Mouse (Mus musculus): ENCODE data around the gene Gngt2. TPM values are rescaled to one million over a fixed set of nuclear protein-coding genes. Genes with fewer than 3 reads are reported as not detected.

Gene Gngt2
- total and polyA plus RNA-seq, 3 experiments, result 10.2 to 24.4 (median 19.0) TPM

DNA sequence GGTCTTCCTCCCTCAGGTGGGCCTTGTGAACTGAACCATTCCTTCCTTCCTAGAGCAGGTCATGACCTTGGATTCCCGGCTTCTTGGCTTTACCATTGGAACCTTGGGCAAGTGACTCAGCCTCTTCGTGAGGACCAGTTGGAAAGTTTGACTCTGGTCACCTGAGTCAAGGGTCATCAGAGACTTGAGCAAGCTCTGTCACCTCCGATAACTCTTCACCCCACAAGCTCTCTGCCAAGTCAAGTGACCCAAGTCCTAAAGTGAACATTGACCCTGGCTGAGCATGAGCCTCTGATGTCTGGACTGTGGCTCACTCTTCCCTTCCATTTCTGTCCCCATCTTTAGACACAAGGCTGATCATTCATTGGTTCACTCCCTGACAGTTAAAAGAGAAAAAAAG lies 15.5 kb upstream of the Gngt2 start:
- Histone ChIP-seq H3K36me3 (ENCODE audit: control insufficient read depth, insufficient read depth, low read length) (no peaks in the 10 kb centered on the region), H3K4me1 (ENCODE audit: control insufficient read depth, insufficient read depth, low read length) (no peaks in the 10 kb centered on the region), H3K79me2 (replicated peaks; ENCODE audit: control insufficient read depth, insufficient read depth, low read length) (no peaks in the 10 kb centered on the region), H3K27ac (no peak overlapping the region), H3K9ac (ENCODE audit: low read depth, low read length) (no peak overlapping the region), H3K27me3 (ENCODE audit: control insufficient read depth, insufficient read depth, low read length) (no peaks in the 10 kb centered on the region), H3K4me3 (no peak overlapping the region)
- 94% methylated on average over 3 of the region's 3 CpGs for WGBS
- TF ChIP-seq EP300 (IDR thresholded peaks at IDR 0.05; ENCODE audit: insufficient read depth, low read depth, low read length) (no peak), POLR2A (IDR thresholded peaks at IDR 0.05; ENCODE audit: insufficient read depth, low read depth, low read length) (no peak), CTCF (IDR thresholded peaks at IDR 0.05) (no peak)
- no peak for DNase-seq
- intact Hi-C loops (cut with DNase I), result loop anchor here (5.0 kb wide), 1 partner anchor 134 kb away; no protein-coding TSS in a partner anchor

DNA sequence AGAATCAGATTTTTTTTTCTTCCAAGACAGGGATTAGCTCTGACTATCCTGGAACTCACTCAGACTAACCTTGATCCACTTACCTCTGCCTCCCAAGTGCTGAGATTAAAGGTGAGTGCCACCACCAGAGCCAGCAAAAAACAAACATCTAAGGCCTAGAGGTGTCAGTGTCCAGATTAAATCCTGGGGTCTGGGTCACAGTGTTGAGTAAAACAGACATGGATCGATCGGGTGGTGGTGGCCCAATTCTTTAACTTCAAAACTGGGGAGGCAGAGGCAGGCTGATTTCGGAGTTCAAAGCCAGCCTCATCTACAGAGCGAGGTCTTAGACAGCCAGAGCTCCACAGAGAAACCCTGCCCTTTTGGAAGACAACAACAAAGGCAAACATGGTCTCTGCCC lies 14.6 kb upstream of the Gngt2 start:
- Histone ChIP-seq H3K79me2 (replicated peaks; ENCODE audit: control insufficient read depth, insufficient read depth, low read length) (no peaks in the 10 kb centered on the region), H3K27me3 (ENCODE audit: control insufficient read depth, insufficient read depth, low read length) (no peaks in the 10 kb centered on the region), H3K27ac (no peak overlapping the region), H3K4me3 (no peak overlapping the region), H3K36me3 (ENCODE audit: control insufficient read depth, insufficient read depth, low read length) (no peaks in the 10 kb centered on the region), H3K9ac (ENCODE audit: low read depth, low read length) (no peak overlapping the region), H3K4me1 (ENCODE audit: control insufficient read depth, insufficient read depth, low read length) (peaks cover 7% of the 10 kb centered on the region)
- TF ChIP-seq CTCF (IDR thresholded peaks at IDR 0.05) (no peak), EP300 (IDR thresholded peaks at IDR 0.05; ENCODE audit: insufficient read depth, low read depth, low read length) (no peak), POLR2A (IDR thresholded peaks at IDR 0.05; ENCODE audit: insufficient read depth, low read depth, low read length) (no peak)
- no peak for DNase-seq
- intact Hi-C loops (cut with DNase I), result loop anchor here (5.0 kb wide), 1 partner anchor 135 kb away; no protein-coding TSS in a partner anchor
- WGBS, result 95% methylated on average over 4 of the region's 4 CpGs

DNA sequence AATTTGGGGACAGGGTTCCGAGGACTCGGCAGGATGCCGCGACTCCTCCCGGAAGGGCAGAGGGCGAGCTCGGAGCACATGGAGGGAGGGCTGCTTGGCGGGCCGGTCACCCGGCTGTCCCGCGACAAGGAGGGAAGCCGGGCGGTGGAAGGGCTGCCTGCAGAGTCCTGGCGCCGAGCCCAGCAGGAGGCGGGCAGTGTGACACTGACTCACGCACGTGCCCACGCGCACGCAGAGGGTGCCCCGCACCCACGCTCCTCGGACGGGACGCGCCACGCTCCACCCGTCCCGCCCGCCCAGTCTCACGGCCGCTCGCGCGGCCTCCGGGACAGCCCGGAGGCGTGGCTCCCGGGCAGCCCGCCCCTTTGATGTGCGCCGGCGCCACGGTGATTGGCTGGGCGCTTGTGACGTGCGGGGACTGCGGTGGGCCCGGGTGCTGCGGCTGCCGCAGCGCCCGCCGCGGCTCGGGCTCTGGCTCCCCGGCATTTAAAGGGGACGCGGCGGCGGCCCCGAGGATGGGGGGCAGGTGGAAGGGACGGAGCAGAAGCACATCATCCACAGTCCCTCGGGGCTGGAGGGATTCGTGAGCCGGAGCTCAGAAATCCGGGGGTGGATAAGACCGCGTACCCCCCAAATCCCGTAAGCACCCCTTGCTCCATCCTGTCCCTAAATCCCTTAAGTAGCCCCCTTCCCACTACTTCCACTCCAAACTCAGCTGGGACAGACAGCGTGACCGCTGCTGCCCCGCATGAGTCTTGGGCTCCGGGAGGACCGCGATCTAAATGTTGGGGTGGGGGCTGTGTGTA lies 12.7 kb upstream of the Gngt2 start, which contains the start of gene Phospho1:
TSS of gene Phospho1 (plus strand) at position 429 of the 806 bp plus-strand sequence.
- WGBS, result 1% methylated on average over 77 of the region's 78 CpGs
- H3K9ac ChIP-seq (ENCODE audit: low read depth, low read length), result peak within 1 kb of the TSS; percentile 79
- no peaks in the 10 kb centered on the region for H3K79me2 ChIP-seq (replicated peaks; ENCODE audit: control insufficient read depth, insufficient read depth, low read length)
- H3K4me1 ChIP-seq (ENCODE audit: control insufficient read depth, insufficient read depth, low read length), result peaks cover 9% of the 10 kb centered on the region
- no peaks in the 10 kb centered on the region for H3K27me3 ChIP-seq (ENCODE audit: control insufficient read depth, insufficient read depth, low read length)
- DNase-seq, result peak; percentile 96
- H3K36me3 ChIP-seq (ENCODE audit: control insufficient read depth, insufficient read depth, low read length), result no peaks in the 10 kb centered on the region
- peak within 1 kb of the TSS; percentile 97 for H3K27ac ChIP-seq
- TF ChIP-seq EP300 (IDR thresholded peaks at IDR 0.05; ENCODE audit: insufficient read depth, low read depth, low read length) (no peak), POLR2A (IDR thresholded peaks at IDR 0.05; ENCODE audit: insufficient read depth, low read depth, low read length) (peak; percentile 74), CTCF (IDR thresholded peaks at IDR 0.05) (no peak)
- intact Hi-C loops (cut with DNase I), result loop anchor here (2.0 to 5.0 kb wide), 2 partner anchors 27 to 137 kb away; no protein-coding TSS in a partner anchor
- H3K4me3 ChIP-seq, result peak within 1 kb of the TSS; percentile 81

DNA sequence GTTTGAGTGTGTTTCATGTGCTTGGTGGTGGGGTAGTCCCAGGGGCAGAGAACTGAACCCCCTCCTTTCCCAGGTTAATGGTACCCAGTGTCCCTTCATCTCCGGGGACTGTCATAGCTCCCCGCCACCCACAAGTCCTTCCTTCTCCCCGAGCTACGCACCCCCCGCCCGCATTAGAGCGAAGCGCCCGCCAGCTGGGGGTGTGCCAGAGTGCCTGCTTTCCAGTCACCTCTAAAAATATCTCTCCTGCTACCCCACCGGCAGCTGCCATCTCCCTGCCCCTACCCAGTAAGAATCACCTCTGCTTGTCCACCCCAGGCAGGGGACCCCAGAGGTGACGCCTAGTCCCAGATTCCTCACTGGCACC lies 12.2 kb upstream of the Gngt2 start:
- WGBS, result 2% methylated on average over 11 of the region's 11 CpGs
- H3K36me3 ChIP-seq (ENCODE audit: control insufficient read depth, insufficient read depth, low read length), result no peaks in the 10 kb centered on the region
- peak overlapping the region; percentile 97 for H3K27ac ChIP-seq
- no peaks in the 10 kb centered on the region for H3K27me3 ChIP-seq (ENCODE audit: control insufficient read depth, insufficient read depth, low read length)
- peak overlapping the region; percentile 81 for H3K4me3 ChIP-seq
- TF ChIP-seq CTCF (IDR thresholded peaks at IDR 0.05) (no peak), POLR2A (IDR thresholded peaks at IDR 0.05; ENCODE audit: insufficient read depth, low read depth, low read length) (peak; percentile 61; the same call in 1 of the 2 replicates), EP300 (IDR thresholded peaks at IDR 0.05; ENCODE audit: insufficient read depth, low read depth, low read length) (0 out of 2 replicates have a peak, but pooled peaks have one; percentile 27)
- peak; percentile 83 to 87 for DNase-seq
- no peaks in the 10 kb centered on the region for H3K79me2 ChIP-seq (replicated peaks; ENCODE audit: control insufficient read depth, insufficient read depth, low read length)
- peak overlapping the region; percentile 79 for H3K9ac ChIP-seq (ENCODE audit: low read depth, low read length)
- intact Hi-C loops (cut with DNase I), result loop anchor here (2.0 to 5.0 kb wide), 2 partner anchors 28 to 138 kb away; no protein-coding TSS in a partner anchor
- H3K4me1 ChIP-seq (ENCODE audit: control insufficient read depth, insufficient read depth, low read length), result peaks cover 9% of the 10 kb centered on the region

DNA sequence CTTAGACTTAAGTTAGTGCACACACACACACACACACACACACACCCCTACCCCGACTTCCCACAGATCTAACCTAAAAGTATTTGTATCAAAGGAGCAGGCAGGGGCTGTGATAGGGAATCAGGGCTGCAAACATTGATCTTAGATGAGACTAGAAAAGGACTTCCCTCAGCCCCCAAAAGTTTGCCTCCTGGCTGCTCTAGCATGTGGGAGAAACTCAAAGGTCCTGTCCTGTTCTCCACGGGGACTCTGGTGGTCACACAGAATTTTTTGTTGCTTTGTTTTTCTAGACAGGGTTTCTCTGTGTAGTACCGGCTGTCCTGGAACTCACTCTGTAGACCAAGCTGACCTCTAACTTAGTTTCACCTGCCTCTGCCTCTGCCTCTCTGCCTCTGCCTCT lies 11.4 kb upstream of the Gngt2 start:
- no peaks in the 10 kb centered on the region for H3K36me3 ChIP-seq (ENCODE audit: control insufficient read depth, insufficient read depth, low read length)
- WGBS, result 8% methylated on average over 3 of the region's 3 CpGs
- H3K27ac ChIP-seq, result peak overlapping the region; percentile 97
- no peaks in the 10 kb centered on the region for H3K27me3 ChIP-seq (ENCODE audit: control insufficient read depth, insufficient read depth, low read length)
- intact Hi-C loops (cut with DNase I), result loop anchor here (2.0 kb wide), 1 partner anchor 29 kb away; no protein-coding TSS in a partner anchor
- peaks cover 12% of the 10 kb centered on the region for H3K4me1 ChIP-seq (ENCODE audit: control insufficient read depth, insufficient read depth, low read length)
- no peaks in the 10 kb centered on the region for H3K79me2 ChIP-seq (replicated peaks; ENCODE audit: control insufficient read depth, insufficient read depth, low read length)
- DNase-seq, result no peak
- TF ChIP-seq EP300 (IDR thresholded peaks at IDR 0.05; ENCODE audit: insufficient read depth, low read depth, low read length) (no peak), CTCF (IDR thresholded peaks at IDR 0.05) (no peak), POLR2A (IDR thresholded peaks at IDR 0.05; ENCODE audit: insufficient read depth, low read depth, low read length) (no peak)
- peak overlapping the region; percentile 79 for H3K9ac ChIP-seq (ENCODE audit: low read depth, low read length)
- H3K4me3 ChIP-seq, result peak overlapping the region; percentile 81
